Mouse (Mus musculus) midbrain, embryonic 13.5 days (tissue): ENCODE measurements around the gene Rap1gap2. TPM values are rescaled to one million over a fixed set of nuclear protein-coding genes. Genes with fewer than 3 reads are reported as not detected.

Source experiments
- ATAC-seq: fragments of 200-750 bp; cut with Nextera tagmentation; 2 replicates; pipeline ENCODE4 v1.8.0; 2017; ENCODE audit warnings: mild to moderate bottlenecking, moderate TSS enrichment, moderate library complexity
- H3K27ac ChIP-seq: fragments of 300-500 bp; sonication (generic); 2 replicates; pipeline ENCODE4 v1.5.1; 2015; ENCODE audit warnings: inconsistent platforms, mild to moderate bottlenecking, moderate library complexity
- H3K27me3 ChIP-seq: fragments of 300-500 bp; sonication (generic); 2 replicates; pipeline ENCODE4 v1.6.1; 2015; ENCODE audit warnings: mild to moderate bottlenecking, inconsistent platforms
- H3K36me3 ChIP-seq: fragments of 300-500 bp; sonication (generic); 2 replicates; pipeline ENCODE4 v1.6.1; 2015; ENCODE audit warnings: mild to moderate bottlenecking, inconsistent platforms
- H3K4me1 ChIP-seq: fragments of 300-500 bp; sonication (generic); replicated peaks from 2 replicates; pipeline ENCODE4 v1.6.1; 2015; ENCODE audit warnings: inconsistent platforms
- H3K4me2 ChIP-seq: fragments of 300-500 bp; sonication (generic); replicated peaks from 2 replicates; pipeline ENCODE4 v1.6.1; 2015; ENCODE audit warnings: moderate library complexity, mild to moderate bottlenecking, inconsistent platforms
- H3K4me3 ChIP-seq: fragments of 300-500 bp; sonication (generic); replicated peaks from 2 replicates; pipeline ENCODE4 v1.5.1; 2015; ENCODE audit warnings: mild to moderate bottlenecking, inconsistent platforms
- H3K9ac ChIP-seq: fragments of 300-500 bp; sonication (generic); replicated peaks from 2 replicates; pipeline ENCODE4 v1.6.1; 2015; ENCODE audit warnings: mild to moderate bottlenecking, inconsistent platforms
- H3K9me3 ChIP-seq: fragments of 300-500 bp; sonication (generic); 2 replicates; pipeline ENCODE4 v1.6.1; 2016; ENCODE audit warnings: mild to moderate bottlenecking, inconsistent platforms
- WGBS: fragments of 180-500 bp; shearing (Covaris S2); methylation state at CpG from one replicate; pipeline ENCODE4 v1.1.7; 2015; 5-methylcytosine and 5-hydroxymethylcytosine counted together
- polyA plus RNA-seq: library from polyadenylated mRNA; unstranded; fragments of >200 nt; fragmentation: Nextera tagmentation; extraction: Ambion mirVana; gene quantifications from 2 replicates; pipeline ENCODE4 v1.2.1, GENCODE M21; 2015

Gene Rap1gap2
- polyA plus RNA-seq, 1 experiment from 2014 or later = 7.3 TPM

GRCm38 (mm10) chr11:74566326-74566874 is 44.3 kb downstream of the Rap1gap2 start:
- Histone ChIP-seq H3K4me3 (no peak overlapping the region), H3K27me3 (no peaks in the 10 kb centered on the region; the same call in 1 of the 2 replicates), H3K4me2 (no peak overlapping the region), H3K9ac (no peak overlapping the region), H3K9me3 (no peaks in the 10 kb centered on the region), H3K36me3 (no peaks in the 10 kb centered on the region), H3K4me1 (no peaks in the 10 kb centered on the region; the same call in 1 of the 2 replicates), H3K27ac (no peak overlapping the region)
- no peak for ATAC-seq
- WGBS = 89% methylated on average over 4 of the region's 4 CpGs

- H3K27me3 ChIP-seq = no peaks in the 10 kb centered on the region; the same call in 1 of the 2 replicates
- H3K9me3 ChIP-seq = no peaks in the 10 kb centered on the region
- no peak overlapping the region for H3K4me2 ChIP-seq
- H3K36me3 ChIP-seq = no peaks in the 10 kb centered on the region
- no peak overlapping the region for H3K4me3 ChIP-seq
- no peak for ATAC-seq
- H3K4me1 ChIP-seq = peaks cover under 1% of the 10 kb centered on the region; the same call in 1 of the 2 replicates
- 94% methylated on average over 4 of the region's 4 CpGs for WGBS
- no peak overlapping the region for H3K27ac ChIP-seq
- H3K9ac ChIP-seq = no peak overlapping the region
Observed at GRCm38 (mm10) chr11:74561392-74561791, 49.3 kb downstream of the Rap1gap2 start.

- Histone ChIP-seq H3K4me1 (peaks cover 7% of the 10 kb centered on the region), H3K27ac (no peak overlapping the region), H3K4me2 (no peak overlapping the region), H3K4me3 (no peak overlapping the region), H3K27me3 (no peaks in the 10 kb centered on the region; the same call in 1 of the 2 replicates), H3K36me3 (no peaks in the 10 kb centered on the region), H3K9ac (no peak overlapping the region), H3K9me3 (no peaks in the 10 kb centered on the region)
- WGBS = 92% methylated on average over 9 of the region's 9 CpGs
- ATAC-seq = no peak
Observed at GRCm38 (mm10) chr11:74560600-74561227, 50.0 kb downstream of the Rap1gap2 start.

- Histone ChIP-seq H3K4me1 (peaks cover 13% of the 10 kb centered on the region), H3K4me2 (no peak overlapping the region), H3K9ac (no peak overlapping the region), H3K9me3 (no peaks in the 10 kb centered on the region), H3K27me3 (no peaks in the 10 kb centered on the region; the same call in 1 of the 2 replicates), H3K27ac (no peak overlapping the region), H3K36me3 (no peaks in the 10 kb centered on the region), H3K4me3 (no peak overlapping the region)
- WGBS = 58% methylated on average over 5 of the region's 5 CpGs
- ATAC-seq = no peak
Observed at GRCm38 (mm10) chr11:74559793-74560433, 50.8 kb downstream of the Rap1gap2 start.

- peaks cover 23% of the 10 kb centered on the region for H3K4me1 ChIP-seq
- no peak for ATAC-seq
- no peak overlapping the region for H3K27ac ChIP-seq
- H3K4me3 ChIP-seq = no peak overlapping the region
- no peak overlapping the region for H3K9ac ChIP-seq
- H3K9me3 ChIP-seq = no peaks in the 10 kb centered on the region
- no peaks in the 10 kb centered on the region; the same call in 1 of the 2 replicates for H3K27me3 ChIP-seq
- H3K36me3 ChIP-seq = no peaks in the 10 kb centered on the region
- H3K4me2 ChIP-seq = no peak overlapping the region
- 81% methylated on average over 5 of the region's 5 CpGs for WGBS
Observed at GRCm38 (mm10) chr11:74558933-74559332, 51.8 kb downstream of the Rap1gap2 start.

GRCm38 (mm10) chr11:74557456-74558230 is 53.1 kb downstream of the Rap1gap2 start:
- Histone ChIP-seq H3K9ac (no peak overlapping the region), H3K27ac (no peak overlapping the region), H3K4me3 (no peak overlapping the region), H3K36me3 (no peaks in the 10 kb centered on the region), H3K4me1 (peaks cover 23% of the 10 kb centered on the region), H3K27me3 (no peaks in the 10 kb centered on the region; the same call in 1 of the 2 replicates), H3K4me2 (no peak overlapping the region), H3K9me3 (no peaks in the 10 kb centered on the region)
- 69% methylated on average over 11 of the region's 11 CpGs for WGBS
- ATAC-seq = no peak

GRCm38 (mm10) chr11:74555716-74556374 is 54.9 kb downstream of the Rap1gap2 start:
- no peaks in the 10 kb centered on the region for H3K9me3 ChIP-seq
- 40% methylated on average over 9 of the region's 9 CpGs for WGBS
- H3K27me3 ChIP-seq = no peaks in the 10 kb centered on the region
- H3K4me2 ChIP-seq = no peak overlapping the region
- H3K4me1 ChIP-seq = peaks cover 23% of the 10 kb centered on the region
- peak overlapping the region; percentile 88 for H3K27ac ChIP-seq
- no peaks in the 10 kb centered on the region for H3K36me3 ChIP-seq
- H3K4me3 ChIP-seq = no peak overlapping the region
- H3K9ac ChIP-seq = 0 out of 2 replicates have a peak overlapping the region, but pooled peaks have one; percentile 25
- ATAC-seq = no peak

- Histone ChIP-seq H3K4me2 (peak overlapping the region; percentile 15; the same call in 1 of the 2 replicates), H3K9me3 (no peaks in the 10 kb centered on the region), H3K4me3 (no peak overlapping the region), H3K27ac (peak overlapping the region; percentile 88), H3K4me1 (peaks cover 23% of the 10 kb centered on the region), H3K27me3 (no peaks in the 10 kb centered on the region), H3K9ac (0 out of 2 replicates have a peak overlapping the region, but pooled peaks have one; percentile 28), H3K36me3 (no peaks in the 10 kb centered on the region)
- ATAC-seq = peak; percentile 87
- 39% methylated on average over 15 of the region's 15 CpGs for WGBS
Observed at GRCm38 (mm10) chr11:74554683-74555341, 55.9 kb downstream of the Rap1gap2 start.

GRCm38 (mm10) chr11:74551568-74551967 is 59.1 kb downstream of the Rap1gap2 start:
- Histone ChIP-seq H3K9me3 (no peaks in the 10 kb centered on the region), H3K27ac (no peak overlapping the region), H3K9ac (no peak overlapping the region), H3K4me2 (no peak overlapping the region), H3K27me3 (no peaks in the 10 kb centered on the region), H3K4me1 (peaks cover 48% of the 10 kb centered on the region), H3K36me3 (no peaks in the 10 kb centered on the region), H3K4me3 (no peak overlapping the region)
- no peak for ATAC-seq
- WGBS = 66% methylated on average over 6 of the region's 6 CpGs

- H3K4me1 ChIP-seq = peaks cover 41% of the 10 kb centered on the region
- no peak for ATAC-seq
- H3K27me3 ChIP-seq = no peaks in the 10 kb centered on the region
- 67% methylated on average over 5 of the region's 5 CpGs for WGBS
- H3K27ac ChIP-seq = no peak overlapping the region
- no peaks in the 10 kb centered on the region for H3K9me3 ChIP-seq
- H3K4me2 ChIP-seq = no peak overlapping the region
- no peak overlapping the region for H3K9ac ChIP-seq
- no peak overlapping the region for H3K4me3 ChIP-seq
- H3K36me3 ChIP-seq = no peaks in the 10 kb centered on the region
Observed at GRCm38 (mm10) chr11:74550615-74551102, 60.1 kb downstream of the Rap1gap2 start.
